Mouse (Mus musculus): ENCODE measurements around the gene Ankrd13b.

Gene Ankrd13b

GRCm38 (mm10) chr11:77508068-77509021 lies 18.9 kb upstream of the Ankrd13b start:
- in situ Hi-C loops (cut with MseI, MboI), result no loop called here

- in situ Hi-C loops (cut with MseI, MboI), result no loop called here
Observed at GRCm38 (mm10) chr11:77507426-77507825, 17.9 kb upstream of the Ankrd13b start.

- in situ Hi-C loops (cut with MseI, MboI), result no loop called here
Observed at GRCm38 (mm10) chr11:77506941-77507340, 17.5 kb upstream of the Ankrd13b start.

- in situ Hi-C loops (cut with MseI, MboI), result no loop called here
Observed at GRCm38 (mm10) chr11:77506273-77506672, 16.8 kb upstream of the Ankrd13b start.

GRCm38 (mm10) chr11:77505291-77505980 lies 16.0 kb upstream of the Ankrd13b start:
- in situ Hi-C loops (cut with MseI, MboI), result no loop called here

GRCm38 (mm10) chr11:77504377-77504776 lies 14.9 kb upstream of the Ankrd13b start:
- in situ Hi-C loops (cut with MseI, MboI), result no loop called here

- in situ Hi-C loops (cut with MseI, MboI), result no loop called here
Observed at GRCm38 (mm10) chr11:77503511-77503910, 14.0 kb upstream of the Ankrd13b start.

GRCm38 (mm10) chr11:77502481-77502880 lies 13.0 kb upstream of the Ankrd13b start:
- in situ Hi-C loops (cut with MseI, MboI), result no loop called here

- in situ Hi-C loops (cut with MseI, MboI), result no loop called here
Observed at GRCm38 (mm10) chr11:77501971-77502370, 12.5 kb upstream of the Ankrd13b start.

- in situ Hi-C loops (cut with MseI, MboI), result no loop called here
Observed at GRCm38 (mm10) chr11:77501392-77501791, 11.9 kb upstream of the Ankrd13b start.

- in situ Hi-C loops (cut with MseI, MboI), result no loop called here
Observed at GRCm38 (mm10) chr11:77500361-77501325, 11.2 kb upstream of the Ankrd13b start.

- in situ Hi-C loops (cut with MseI, MboI), result no loop called here
Observed at GRCm38 (mm10) chr11:77499354-77499753, 9.9 kb upstream of the Ankrd13b start.

- in situ Hi-C loops (cut with MseI, MboI), result no loop called here
Observed at GRCm38 (mm10) chr11:77498261-77499139, 9.0 kb upstream of the Ankrd13b start.

GRCm38 (mm10) chr11:77497851-77498250 lies 8.4 kb upstream of the Ankrd13b start:
- in situ Hi-C loops (cut with MseI, MboI), result no loop called here

GRCm38 (mm10) chr11:77497341-77497756 lies 7.9 kb upstream of the Ankrd13b start:
- in situ Hi-C loops (cut with MseI, MboI), result no loop called here

GRCm38 (mm10) chr11:77495507-77495906 lies 6.0 kb upstream of the Ankrd13b start:
- in situ Hi-C loops (cut with MseI, MboI), result no loop called here

GRCm38 (mm10) chr11:77494782-77495181 lies 5.3 kb upstream of the Ankrd13b start:
- in situ Hi-C loops (cut with MseI, MboI), result no loop called here

- in situ Hi-C loops (cut with MseI, MboI), result no loop called here
Observed at GRCm38 (mm10) chr11:77494344-77494676, 4.8 kb upstream of the Ankrd13b start.

- in situ Hi-C loops (cut with MseI, MboI), result no loop called here
Observed at GRCm38 (mm10) chr11:77493512-77494343, 4.2 kb upstream of the Ankrd13b start, which contains the start of gene Git1. TSS of gene Git1 (plus strand) at chr11:77493562.

- in situ Hi-C loops (cut with MseI, MboI), result no loop called here
Observed at GRCm38 (mm10) chr11:77492911-77493332, 3.4 kb upstream of the Ankrd13b start.

Data from mouse trophoblast stem cell (cell line).